12 mouse cellular contexts compared by ENCODE assay signal in genomic region chr1:176933319-176933718, GRCm38 (mm10).
DNase-seq lines count a peak whose midpoint lies in the region; ATAC-seq and TF ChIP-seq lines count a peak whose summit lies in the region.
"Had no signal": no experiment of that assay in that cellular context is flagged by ENCODE, and none has a peak within 500 bp of the region (broad histone marks: within the 10 kb centered on the region; RNA-seq: fewer than 3 reads in every experiment).

No protein-coding gene starts in this region.

- H3K27me3 ChIP-seq in forebrain, embryonic 12.5 days: no peaks in the 10 kb centered on the region; the same call in 1 of the 2 replicates
- H3K27me3 ChIP-seq in forebrain, embryonic 10.5 days (ENCODE audit: poor library complexity, severe bottlenecking): no peaks in the 10 kb centered on the region
- H3K27me3 ChIP-seq: embryonic facial prominence, embryonic 13.5 days; liver, embryonic 13.5 days; neural tube, embryonic 13.5 days had no signal

- H3K4me2 ChIP-seq in forebrain, embryonic 12.5 days: no peak overlapping the region
- H3K4me2 ChIP-seq: embryonic facial prominence, embryonic 13.5 days; liver, embryonic 13.5 days; neural tube, embryonic 13.5 days had no signal

- no peak for DNase-seq in forebrain, embryonic 10.5 days (ENCODE audit: extremely low spot score, low spot score)
- DNase-seq in brain, embryonic 14.5 days (ENCODE audit: low read depth): peak; percentile 93
- DNase-seq in frontal cortex, adult 2 months (ENCODE audit: extremely low spot score in 1 of 2, low spot score in 1 of 2): peak; percentile 65 to 83
- DNase-seq in left cerebral cortex, adult 8-10 months (ENCODE audit: low spot score in 2 of 2): peak; percentile 34 to 85
- no peak for DNase-seq in embryo, embryonic 11 days
- DNase-seq in kidney, postnatal 14 days: no peak
- no peak for DNase-seq in Muller cell, postnatal 12 days (ENCODE audit: inconsistent ontology term)
- DNase-seq: liver, embryonic 13.5 days had no signal

- peak overlapping the region; percentile 56; the same call in 1 of the 2 replicates for H3K27ac ChIP-seq in forebrain, embryonic 12.5 days
- H3K27ac ChIP-seq in forebrain, embryonic 10.5 days: no peak overlapping the region
- H3K27ac ChIP-seq: liver, embryonic 13.5 days; neural tube, embryonic 13.5 days; stomach, postnatal 0 days had no signal

- no peak overlapping the region for H3K9ac ChIP-seq in forebrain, embryonic 12.5 days
- H3K9ac ChIP-seq: embryonic facial prominence, embryonic 13.5 days; liver, embryonic 13.5 days; neural tube, embryonic 13.5 days had no signal

- H3K9me3 ChIP-seq in forebrain, embryonic 12.5 days: no peaks in the 10 kb centered on the region
- no peaks in the 10 kb centered on the region for H3K9me3 ChIP-seq in forebrain, embryonic 10.5 days
- H3K9me3 ChIP-seq: embryonic facial prominence, embryonic 13.5 days; liver, embryonic 13.5 days; neural tube, embryonic 13.5 days had no signal

- no peak for TF ChIP-seq CTCF in brain, embryonic 14.5 days (IDR thresholded peaks at IDR 0.05; ENCODE audit: borderline replicate concordance, extremely low read depth, insufficient read depth, insufficient read length)

- H3K36me3 ChIP-seq in forebrain, embryonic 12.5 days (replicated peaks): no peaks in the 10 kb centered on the region
- no peaks in the 10 kb centered on the region for H3K36me3 ChIP-seq in forebrain, embryonic 10.5 days (replicated peaks)
- H3K36me3 ChIP-seq: embryonic facial prominence, embryonic 13.5 days; liver, embryonic 13.5 days; neural tube, embryonic 13.5 days had no signal

- no peak overlapping the region for H3K4me3 ChIP-seq in forebrain, embryonic 12.5 days (replicated peaks)
- no peak overlapping the region for H3K4me3 ChIP-seq in forebrain, embryonic 10.5 days
- H3K4me3 ChIP-seq: embryonic facial prominence, embryonic 13.5 days; liver, embryonic 13.5 days; neural tube, embryonic 13.5 days had no signal

- no peak for ATAC-seq in forebrain, embryonic 12.5 days (ENCODE audit: low FRiP score)

- H3K4me1 ChIP-seq in forebrain, embryonic 12.5 days: peaks cover 20% of the 10 kb centered on the region
- H3K4me1 ChIP-seq in forebrain, embryonic 10.5 days: peaks cover 32% of the 10 kb centered on the region
- H3K4me1 ChIP-seq: liver, embryonic 13.5 days had no signal

- no peak for TF ChIP-seq POLR2A in brain, embryonic 14.5 days (IDR thresholded peaks at IDR 0.05; ENCODE audit: borderline replicate concordance, extremely low read depth, insufficient read depth, insufficient read length, poor library complexity, severe bottlenecking)

- 61% methylated on average over 7 of the region's 7 CpGs for WGBS in forebrain, embryonic 12.5 days
- WGBS in forebrain, embryonic 10.5 days: 85% methylated on average over 7 of the region's 7 CpGs

Comparison
In these comparisons a context has a peak if more than half of its experiments do, and no peak if none do; other contexts are left out.
1. DNase-seq: peak in brain, embryonic 14.5 days (single experiment), frontal cortex, adult 2 months (2 of 2) and left cerebral cortex, adult 8-10 months (2 of 2); none in forebrain, embryonic 10.5 days (single experiment), embryo, embryonic 11 days (single experiment), kidney, postnatal 14 days (single experiment) and Muller cell, postnatal 12 days (single experiment).